Mouse (Mus musculus) retina, embryonic 14.5 days (tissue): ENCODE results near the gene Elfn2.
A peak's percentile ranks its signal among the peaks of the same experiment; 100 is the strongest.

Experiments
- DNase-seq: peaks from one replicate; pipeline ENCODE4 v3.0.0-alpha.2; 2015; ENCODE audit warnings: low spot score

Elfn2 gene

GRCm38 (mm10) chr15:78720532-78720931 lies 2.0 kb upstream of the Elfn2 start:
- no peak for DNase-seq

- peak; percentile 86 for DNase-seq
Observed at GRCm38 (mm10) chr15:78720094-78720493, 1.5 kb upstream of the Elfn2 start.

- no peak for DNase-seq
Observed at GRCm38 (mm10) chr15:78719416-78719815, 845 bp upstream of the Elfn2 start.

- DNase-seq = no peak
Observed at GRCm38 (mm10) chr15:78716936-78717335, 1.6 kb downstream of the Elfn2 start.

- no peak for DNase-seq
Observed at GRCm38 (mm10) chr15:78715856-78716255, 2.7 kb downstream of the Elfn2 start.

GRCm38 (mm10) chr15:78713751-78714150 lies 4.8 kb downstream of the Elfn2 start:
- no peak for DNase-seq

GRCm38 (mm10) chr15:78712335-78713258 lies 6.0 kb downstream of the Elfn2 start:
- DNase-seq = no peak

- DNase-seq = no peak
Observed at GRCm38 (mm10) chr15:78711935-78712334, 6.6 kb downstream of the Elfn2 start.

- DNase-seq = peak; percentile 7
Observed at GRCm38 (mm10) chr15:78710634-78711033, 7.9 kb downstream of the Elfn2 start.

GRCm38 (mm10) chr15:78709767-78710166 lies 8.8 kb downstream of the Elfn2 start:
- peak; percentile 72 for DNase-seq

GRCm38 (mm10) chr15:78706630-78707029 lies 11.9 kb downstream of the Elfn2 start:
- no peak for DNase-seq

GRCm38 (mm10) chr15:78704824-78705223 lies 13.7 kb downstream of the Elfn2 start:
- DNase-seq = no peak

GRCm38 (mm10) chr15:78704007-78704406 lies 14.6 kb downstream of the Elfn2 start:
- DNase-seq = peak; percentile 24

GRCm38 (mm10) chr15:78700420-78700819 lies 18.2 kb downstream of the Elfn2 start:
- no peak for DNase-seq

GRCm38 (mm10) chr15:78699513-78699912 lies 19.1 kb downstream of the Elfn2 start:
- no peak for DNase-seq

- DNase-seq = no peak
Observed at GRCm38 (mm10) chr15:78698491-78699135, 20.0 kb downstream of the Elfn2 start.

GRCm38 (mm10) chr15:78698084-78698483 lies 20.5 kb downstream of the Elfn2 start:
- DNase-seq = no peak

GRCm38 (mm10) chr15:78695745-78696144 lies 22.8 kb downstream of the Elfn2 start:
- DNase-seq = no peak

GRCm38 (mm10) chr15:78692505-78692904 lies 26.1 kb downstream of the Elfn2 start:
- DNase-seq = no peak

GRCm38 (mm10) chr15:78690716-78691115 lies 27.9 kb downstream of the Elfn2 start:
- DNase-seq = no peak

GRCm38 (mm10) chr15:78686910-78687309 lies 31.7 kb downstream of the Elfn2 start:
- DNase-seq = no peak

GRCm38 (mm10) chr15:78684111-78684510 lies 34.5 kb downstream of the Elfn2 start:
- DNase-seq = peak; percentile 43

GRCm38 (mm10) chr15:78683474-78683873 lies 35.1 kb downstream of the Elfn2 start:
- DNase-seq = peak; percentile 63
